Mouse (Mus musculus) ES-Bruce4 (cell line): Measurements from ENCODE around the gene 1700025G04Rik. TPM values are rescaled to one million over a fixed set of nuclear protein-coding genes. Genes with fewer than 3 reads are reported as not detected.

Experiments
- H3K27ac ChIP-seq: 2 replicates; pipeline ENCODE4 v1.5.1; 2012; ENCODE audit warnings: low read length, inconsistent platforms; ENCODE audit not compliant: insufficient read depth
- H3K27me3 ChIP-seq: 2 replicates; pipeline ENCODE4 v1.6.1; 2012; ENCODE audit warnings: mild to moderate bottlenecking, low read length, inconsistent platforms; ENCODE audit not compliant: control insufficient read depth, poor library complexity, insufficient read depth, severe bottlenecking
- H3K36me3 ChIP-seq: 2 replicates; pipeline ENCODE4 v1.6.1; 2012; ENCODE audit warnings: inconsistent platforms, mild to moderate bottlenecking, low read length, moderate library complexity; ENCODE audit not compliant: control insufficient read depth, poor library complexity, insufficient read depth, severe bottlenecking
- H3K4me1 ChIP-seq: one replicate; pipeline ENCODE4 v1.8.1; 2011; ENCODE audit warnings: low read length; ENCODE audit not compliant: control insufficient read depth, insufficient read depth
- H3K4me3 ChIP-seq: 2 replicates; pipeline ENCODE4 v1.5.1; 2011; ENCODE audit warnings: low read depth, mild to moderate bottlenecking, low read length
- H3K9ac ChIP-seq: 2 replicates; pipeline ENCODE4 v1.6.1; 2012; ENCODE audit warnings: low read depth, mild to moderate bottlenecking, inconsistent platforms; ENCODE audit not compliant: poor library complexity, severe bottlenecking
- H3K9me3 ChIP-seq: replicated peaks from 2 replicates; pipeline ENCODE4 v1.6.1; 2012; ENCODE audit warnings: mild to moderate bottlenecking, low read length, inconsistent platforms; ENCODE audit not compliant: control insufficient read depth, poor library complexity, insufficient read depth, severe bottlenecking
- CTCF ChIP-seq: IDR thresholded peaks from one replicate; pipeline ENCODE4 v1.8.1; 2011; ENCODE audit warnings: low read depth, low read length
- EP300 ChIP-seq: IDR thresholded peaks from 2 replicates; pipeline ENCODE4 v1.6.1; 2011; ENCODE audit warnings: low read depth, low read length; ENCODE audit not compliant: insufficient read depth
- POLR2A ChIP-seq: IDR thresholded peaks from one replicate; pipeline ENCODE4 v1.8.1; 2011; ENCODE audit warnings: low read length; ENCODE audit not compliant: insufficient read depth
- polyA plus RNA-seq: library from polyadenylated mRNA; stranded (reverse); fragments of >200 nt; gene quantifications from 2 replicates; pipeline ENCODE4 v1.2.4, GENCODE M21; 2011; ENCODE audit warnings: low read depth; ENCODE audit not compliant: missing spikeins, insufficient read depth, insufficient read length

Gene 1700025G04Rik
- polyA plus RNA-seq, 1 experiment, result 14.3 TPM

GRCm38 (mm10) chr1:151879966-151880365 lies 210.0 kb downstream of the 1700025G04Rik start:
- TF ChIP-seq POLR2A (no peak), EP300 (no peak), CTCF (no peak)
- no peaks in the 10 kb centered on the region for H3K27me3 ChIP-seq
- 0 out of 2 replicates have a peak overlapping the region, but pooled peaks have one; percentile 6 for H3K27ac ChIP-seq
- peak overlapping the region; percentile 78 for H3K4me3 ChIP-seq
- no peaks in the 10 kb centered on the region for H3K36me3 ChIP-seq
- peaks cover 4% of the 10 kb centered on the region for H3K4me1 ChIP-seq
- H3K9ac ChIP-seq, result no peak overlapping the region
- H3K9me3 ChIP-seq, result no peaks in the 10 kb centered on the region

- Histone ChIP-seq H3K9ac (no peak overlapping the region), H3K4me3 (peak overlapping the region; percentile 78), H3K27me3 (no peaks in the 10 kb centered on the region), H3K36me3 (no peaks in the 10 kb centered on the region), H3K4me1 (peaks cover 4% of the 10 kb centered on the region), H3K27ac (no peak overlapping the region), H3K9me3 (no peaks in the 10 kb centered on the region)
- TF ChIP-seq CTCF (no peak), POLR2A (no peak), EP300 (no peak)
Measured at GRCm38 (mm10) chr1:151879308-151879850, 210.5 kb downstream of the 1700025G04Rik start.

GRCm38 (mm10) chr1:151878411-151878810 lies 211.5 kb downstream of the 1700025G04Rik start:
- H3K9me3 ChIP-seq, result no peaks in the 10 kb centered on the region
- no peak overlapping the region for H3K27ac ChIP-seq
- H3K9ac ChIP-seq, result no peak overlapping the region
- H3K27me3 ChIP-seq, result no peaks in the 10 kb centered on the region
- TF ChIP-seq POLR2A (no peak), EP300 (no peak), CTCF (no peak)
- H3K4me3 ChIP-seq, result no peak overlapping the region
- H3K4me1 ChIP-seq, result peaks cover 4% of the 10 kb centered on the region
- H3K36me3 ChIP-seq, result no peaks in the 10 kb centered on the region

- H3K36me3 ChIP-seq, result no peaks in the 10 kb centered on the region
- no peak overlapping the region for H3K4me3 ChIP-seq
- no peak overlapping the region for H3K9ac ChIP-seq
- H3K27me3 ChIP-seq, result no peaks in the 10 kb centered on the region
- H3K27ac ChIP-seq, result no peak overlapping the region
- no peaks in the 10 kb centered on the region for H3K9me3 ChIP-seq
- H3K4me1 ChIP-seq, result no peaks in the 10 kb centered on the region
- no peak for TF ChIP-seq CTCF
- TF ChIP-seq EP300, result no peak
- TF ChIP-seq POLR2A, result no peak
Measured at GRCm38 (mm10) chr1:151872971-151873370, 217.0 kb downstream of the 1700025G04Rik start.

- Histone ChIP-seq H3K9ac (no peak overlapping the region), H3K4me1 (no peaks in the 10 kb centered on the region), H3K27ac (no peak overlapping the region), H3K9me3 (no peaks in the 10 kb centered on the region), H3K4me3 (no peak overlapping the region), H3K27me3 (no peaks in the 10 kb centered on the region), H3K36me3 (no peaks in the 10 kb centered on the region)
- TF ChIP-seq CTCF (no peak), EP300 (no peak), POLR2A (no peak)
Measured at GRCm38 (mm10) chr1:151864326-151864725, 225.6 kb downstream of the 1700025G04Rik start.

- H3K4me1 ChIP-seq, result no peaks in the 10 kb centered on the region
- no peaks in the 10 kb centered on the region for H3K27me3 ChIP-seq
- H3K9ac ChIP-seq, result no peak overlapping the region
- H3K9me3 ChIP-seq, result no peaks in the 10 kb centered on the region
- no peak overlapping the region for H3K4me3 ChIP-seq
- no peaks in the 10 kb centered on the region for H3K36me3 ChIP-seq
- H3K27ac ChIP-seq, result no peak overlapping the region
- TF ChIP-seq POLR2A, result no peak
- no peak for TF ChIP-seq EP300
- no peak for TF ChIP-seq CTCF
Measured at GRCm38 (mm10) chr1:151863797-151864147, 226.2 kb downstream of the 1700025G04Rik start.
